Mouse (Mus musculus) inflammation-experienced regulatory T-cells, adult 6 months (primary cell): ENCODE data around the gene Cdk9. TPM values are rescaled to one million over a fixed set of nuclear protein-coding genes. Genes with fewer than 3 reads are reported as not detected.

ENCODE experiments used
- ATAC-seq: one replicate; pipeline ENCODE4 v1.8.0; 2017
- polyA plus RNA-seq, 3 experiments: library from polyadenylated mRNA; unstranded; fragments of 100-300 nt; shearing (Covaris generic); gene quantifications; one replicate each; pipeline ENCODE4 v1.2.1; 2017

The Cdk9 gene
- polyA plus RNA-seq, 3 experiments from 2014 or later, result 21.2 to 31.2 (median 30.4) TPM

- no peak for ATAC-seq
Observed at GRCm38 (mm10) chr2:32705018-32705417, 7.9 kb downstream of the Cdk9 start.

GRCm38 (mm10) chr2:32704021-32704421 lies 8.9 kb downstream of the Cdk9 start, which contains the start of gene Fpgs:
Fpgs (minus strand) TSS chr2:32704145.
- ATAC-seq, result no peak

DNA sequence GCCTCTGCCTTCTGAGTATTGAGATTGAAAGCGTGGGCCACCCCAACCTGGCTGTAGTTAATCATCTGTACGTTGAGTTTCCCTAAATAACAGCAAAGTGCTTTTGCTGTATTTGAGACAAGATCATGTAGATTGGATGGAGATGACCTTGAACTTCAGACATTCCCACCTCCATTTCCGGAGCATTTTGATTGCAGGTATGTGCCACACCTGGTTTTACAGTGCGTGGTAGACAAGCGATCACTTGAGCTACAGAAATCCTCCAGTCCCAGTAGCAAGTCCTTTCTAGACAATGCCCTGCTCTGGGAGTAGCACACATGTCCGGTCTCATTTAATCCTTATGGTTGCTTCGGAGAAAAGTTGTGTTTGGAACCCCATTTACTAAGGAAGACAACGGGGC lies 9.8 kb downstream of the Cdk9 start:
- ATAC-seq, result no peak

DNA sequence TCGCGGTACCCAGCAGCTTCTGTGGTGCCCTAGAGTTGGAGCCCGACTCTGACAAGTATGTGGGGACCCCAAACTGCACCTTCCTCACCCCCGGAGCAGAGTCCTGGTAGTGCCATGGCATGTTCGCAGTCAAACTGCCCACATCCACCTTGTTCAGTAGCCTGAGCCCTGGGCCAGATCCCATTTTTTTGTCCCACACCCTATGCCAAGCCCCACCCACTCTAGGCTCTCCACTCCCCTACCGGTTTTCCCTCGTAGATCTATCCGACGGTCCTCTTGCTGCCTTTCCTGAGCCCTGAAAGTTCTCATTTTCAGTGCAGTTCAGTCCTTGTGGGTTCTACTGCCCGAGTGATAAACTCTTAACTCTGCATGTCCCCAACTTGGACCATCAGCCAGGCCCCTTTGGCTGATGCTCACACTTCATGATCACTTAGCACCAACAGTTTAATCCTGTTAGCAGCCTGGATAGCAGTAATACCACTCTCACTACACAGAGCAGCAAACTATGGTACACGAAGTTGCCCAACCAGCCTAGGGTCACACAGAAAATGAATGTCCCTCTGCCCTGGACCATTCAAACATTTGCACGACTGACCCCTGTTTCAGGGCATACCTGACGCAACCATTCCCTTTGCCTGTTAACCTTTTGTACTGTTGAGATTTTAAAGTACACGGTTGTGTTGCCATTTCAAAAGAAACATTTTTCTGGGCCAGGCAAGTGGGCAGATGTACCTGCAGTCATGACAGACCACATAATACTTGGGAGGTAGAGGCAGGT lies 11.7 kb downstream of the Cdk9 start:
- no peak for ATAC-seq

DNA sequence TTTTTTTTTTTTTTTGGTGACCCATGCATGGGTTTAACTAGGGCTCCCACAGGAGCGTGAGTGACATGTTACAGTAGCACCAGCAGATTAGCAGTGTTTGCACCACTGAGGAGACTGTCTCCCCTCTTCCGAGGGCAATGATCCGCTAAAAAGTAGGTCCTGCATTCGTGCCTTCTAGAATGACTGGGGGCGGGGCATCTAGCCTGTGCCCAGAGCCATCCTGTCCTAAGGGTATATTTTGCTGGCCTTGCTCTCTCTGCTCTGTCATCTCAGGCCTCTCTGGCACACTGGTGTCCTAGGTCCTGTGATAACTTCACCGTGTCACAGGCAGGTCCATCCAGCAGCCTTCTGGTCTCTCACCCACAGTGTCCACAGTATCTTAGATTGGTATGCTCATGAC lies 13.2 kb downstream of the Cdk9 start:
- no peak for ATAC-seq

DNA sequence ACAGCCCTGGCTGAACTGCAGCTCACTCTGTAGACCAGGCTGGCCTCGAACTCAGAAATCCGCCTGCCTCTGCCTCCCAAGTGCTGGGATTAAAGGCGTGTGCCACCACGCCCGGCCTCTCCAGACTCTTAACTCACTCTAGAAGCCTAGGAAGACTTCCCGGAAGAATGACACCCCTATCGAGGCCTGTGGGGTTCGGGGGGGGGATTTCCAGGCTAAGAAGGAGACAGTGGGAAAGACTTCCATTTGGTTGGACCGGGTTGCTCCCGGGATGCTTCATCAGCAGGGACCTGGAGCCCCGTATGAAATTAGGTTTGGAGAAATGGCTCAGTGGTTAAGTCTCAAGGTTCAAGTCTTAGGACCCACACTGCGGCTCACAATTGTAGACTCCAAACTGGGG lies 18.2 kb downstream of the Cdk9 start:
- no peak for ATAC-seq

- ATAC-seq, result peak; percentile 98
Observed at GRCm38 (mm10) chr2:32693823-32694411, 19.0 kb downstream of the Cdk9 start.

DNA sequence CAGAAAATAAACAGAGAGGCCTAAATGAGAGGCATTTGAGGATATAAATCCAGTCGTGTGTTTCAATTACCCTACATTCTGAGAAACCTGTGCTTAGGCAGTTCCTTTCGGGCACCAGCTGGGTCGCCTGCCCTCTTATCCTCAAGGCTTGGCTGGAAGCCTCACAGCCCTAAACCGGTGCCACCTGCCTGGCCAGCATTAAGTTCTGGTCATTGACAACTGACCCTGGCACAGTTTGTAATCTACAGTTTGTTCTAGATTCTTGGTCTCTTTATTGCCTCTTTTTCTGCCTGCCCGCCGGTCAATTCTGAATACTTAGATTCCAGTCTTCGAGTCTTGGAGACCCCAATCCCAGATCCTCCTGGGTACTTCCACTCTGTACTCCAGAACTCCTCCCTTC lies 19.6 kb downstream of the Cdk9 start:
- no peak for ATAC-seq

GRCm38 (mm10) chr2:32692496-32692895 lies 20.4 kb downstream of the Cdk9 start:
- no peak for ATAC-seq

DNA sequence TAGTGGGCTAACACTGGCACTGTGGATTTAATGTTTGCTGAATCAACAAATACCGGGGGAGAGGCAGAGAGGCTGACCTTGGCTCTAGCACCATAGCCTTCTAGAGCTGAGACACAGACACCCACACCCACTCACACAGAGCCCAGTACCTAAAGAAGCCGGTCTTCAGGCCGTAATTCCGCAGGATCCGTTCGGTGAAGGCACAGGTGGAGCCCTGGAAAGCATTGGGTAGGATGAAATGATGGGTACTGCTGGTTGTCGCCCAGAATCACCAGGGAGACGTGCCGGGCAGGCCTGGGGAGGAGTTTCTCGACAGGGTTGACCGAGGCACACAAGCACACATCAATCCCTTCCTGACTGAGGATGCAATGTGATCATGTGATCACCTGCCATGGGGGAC lies 21.8 kb downstream of the Cdk9 start:
- ATAC-seq, result no peak

GRCm38 (mm10) chr2:32689420-32689819 lies 23.5 kb downstream of the Cdk9 start:
- peak; percentile 61 for ATAC-seq

GRCm38 (mm10) chr2:32687562-32687961 lies 25.3 kb downstream of the Cdk9 start:
- no peak for ATAC-seq

DNA sequence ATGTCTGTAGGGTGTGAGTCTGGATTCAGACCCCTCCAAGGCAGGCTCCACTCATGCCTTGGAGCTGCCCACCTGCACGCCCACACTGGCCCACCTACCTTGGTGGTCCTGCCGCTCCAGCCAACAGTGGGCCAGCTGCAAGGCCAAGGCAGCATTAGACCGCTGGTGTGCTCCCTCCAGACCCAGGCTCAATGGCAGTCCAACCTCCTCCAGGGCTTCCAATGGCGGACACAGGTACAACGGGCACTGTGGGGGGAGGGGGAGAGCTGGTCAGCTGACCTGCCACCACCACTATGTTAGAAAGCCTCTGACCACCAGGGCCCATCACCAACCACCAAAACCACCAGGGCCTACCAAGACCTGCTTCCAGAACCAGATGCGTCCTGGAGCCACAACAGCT lies 26.2 kb downstream of the Cdk9 start:
- ATAC-seq, result no peak

DNA sequence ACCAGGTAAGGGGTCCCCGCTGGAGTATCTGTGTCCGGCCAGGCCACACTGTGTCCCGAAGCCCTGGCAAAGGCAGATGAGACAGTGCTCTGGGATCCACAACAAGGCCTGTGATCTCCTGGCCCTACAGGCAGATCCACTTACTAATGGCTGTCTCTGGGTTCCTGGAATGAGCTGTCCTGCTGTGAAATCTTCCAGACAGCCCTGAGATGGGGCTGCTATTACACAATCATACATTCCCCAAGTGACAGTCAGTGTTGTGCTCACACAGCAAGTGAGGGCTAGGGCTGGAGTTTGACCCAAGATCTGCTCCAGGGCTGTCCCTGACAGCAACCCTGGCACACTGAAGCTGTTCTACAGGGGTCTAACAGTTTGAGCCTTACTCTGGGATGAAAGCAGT lies 27.1 kb downstream of the Cdk9 start:
- ATAC-seq, result no peak

GRCm38 (mm10) chr2:32684681-32685428 lies 28.0 kb downstream of the Cdk9 start:
- ATAC-seq, result no peak

- ATAC-seq, result no peak
Observed at GRCm38 (mm10) chr2:32683701-32684100, 29.2 kb downstream of the Cdk9 start.

DNA sequence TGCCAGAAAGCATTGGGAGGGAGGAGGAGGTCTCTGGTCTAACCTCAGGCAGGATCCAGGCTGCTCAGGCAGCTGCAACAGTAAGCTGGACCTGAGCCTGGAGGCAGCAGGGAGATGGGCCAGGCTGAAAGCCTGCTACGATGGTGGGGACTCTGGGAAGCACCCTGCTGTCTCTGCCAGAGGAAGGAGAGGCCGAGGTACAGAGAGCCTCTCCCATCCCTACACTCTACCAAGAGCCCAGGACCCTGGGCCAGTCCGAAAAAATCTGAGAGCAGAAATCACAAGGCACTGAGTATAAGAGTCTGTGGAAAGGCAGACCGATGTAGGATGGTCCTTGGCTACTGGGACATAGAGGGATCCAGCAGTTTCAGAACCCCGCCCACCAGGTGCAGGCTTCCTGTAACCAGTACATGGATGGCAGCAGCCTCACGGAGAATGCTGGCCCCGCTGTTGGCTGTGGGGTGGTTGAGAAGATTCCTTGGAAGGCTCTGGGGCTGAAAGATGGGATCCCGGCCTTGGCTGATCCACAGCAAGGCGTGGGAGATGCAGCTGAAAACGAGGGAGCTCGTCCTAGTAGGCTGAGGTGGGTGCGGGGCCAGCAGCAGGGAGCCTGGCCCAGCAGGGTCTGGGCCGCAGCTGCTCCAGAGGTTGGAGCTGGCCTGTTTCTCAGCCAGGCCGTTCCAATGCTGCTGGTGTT lies 30.0 kb downstream of the Cdk9 start:
- ATAC-seq, result no peak

- no peak for ATAC-seq
Observed at GRCm38 (mm10) chr2:32681754-32682153, 31.1 kb downstream of the Cdk9 start.

GRCm38 (mm10) chr2:32680961-32681650 lies 31.8 kb downstream of the Cdk9 start:
- ATAC-seq, result no peak

- no peak for ATAC-seq
Observed at GRCm38 (mm10) chr2:32680051-32680451, 32.8 kb downstream of the Cdk9 start.

DNA sequence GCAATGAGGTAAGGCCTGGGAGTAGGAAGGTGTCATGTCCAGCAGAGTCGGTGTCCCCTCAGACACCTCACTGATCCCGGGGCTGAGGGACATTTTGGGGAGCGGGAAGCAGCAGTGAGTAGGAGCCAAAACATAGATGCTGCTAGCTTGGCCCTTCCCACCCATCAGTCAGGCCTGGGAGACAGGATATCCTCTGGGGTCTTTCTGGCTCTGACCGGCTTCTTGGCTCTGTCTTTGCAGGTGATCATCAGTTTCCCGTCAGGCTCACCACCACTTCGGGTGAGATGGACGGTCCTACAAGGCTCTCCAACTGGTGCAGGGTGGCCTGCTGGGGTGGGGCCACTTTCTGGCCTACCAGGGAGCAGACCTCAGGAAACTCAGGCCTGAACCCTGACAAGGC lies 35.2 kb downstream of the Cdk9 start:
- ATAC-seq, result no peak

DNA sequence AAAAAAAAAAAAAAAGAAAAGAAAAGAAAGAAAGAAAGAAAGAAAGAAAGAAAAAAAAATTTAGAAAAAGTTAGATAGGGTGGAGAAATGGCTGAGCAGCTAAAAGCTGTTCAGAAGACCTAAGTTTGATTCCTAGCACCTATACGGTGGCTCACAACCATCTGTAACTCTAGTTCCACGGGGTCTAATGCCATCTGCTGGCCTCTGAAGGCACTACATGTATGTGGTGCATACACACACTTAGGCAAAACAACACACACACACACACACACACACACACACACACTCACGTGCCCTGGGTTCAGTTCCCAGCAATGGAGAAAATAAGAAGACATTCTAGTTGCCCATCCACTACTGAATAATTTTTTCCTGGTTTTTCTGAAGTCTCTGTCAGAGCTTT lies 36.1 kb downstream of the Cdk9 start:
- ATAC-seq, result no peak
